Comparison of ENCODE assay signal across 26 mouse cellular contexts in genomic region chr13:60625581-60625980, GRCm38 (mm10). TPM values are rescaled to one million over a fixed set of nuclear protein-coding genes. Genes with fewer than 3 reads are reported as not detected.
A peak's percentile ranks its signal among the peaks of the same experiment; 100 is the strongest.
DNase-seq lines count a peak whose midpoint lies in the region; ATAC-seq lines count a peak whose summit lies in the region.
"Had no signal": no experiment of that assay in that cellular context is flagged by ENCODE, and none has a peak within 500 bp of the region (broad histone marks: within the 10 kb centered on the region; RNA-seq: fewer than 3 reads in every experiment).

No protein-coding gene starts in this region.

- peak; percentile 62 for DNase-seq in embryonic facial prominence, embryonic 14.5 days (ENCODE audit: low spot score)
- DNase-seq in embryonic facial prominence, embryonic 10.5 days (ENCODE audit: low spot score), result no peak
- DNase-seq in limb, embryonic 10.5 days (ENCODE audit: low spot score), result no peak
- peak; percentile 47 for DNase-seq in fat pad, adult 2 months (ENCODE audit: extremely low read depth, low read depth, low spot score)
- DNase-seq in thymus, postnatal 10 days (ENCODE audit: low spot score in 2 of 2), result no peak
- DNase-seq in lung, adult 18-20 months, result no peak
- DNase-seq: adrenal gland, postnatal 14 days; cerebellum, adult 11-12 months; cerebellum, adult 8-10 months; cerebellum, postnatal 10 days; cerebellum, postnatal 36 days; embryo, embryonic 11 days; gastrocnemius, postnatal 25 days; heart, adult 18-20 months; heart, postnatal 10 days; heart, postnatal 36 days had no signal

- peaks cover 5% of the 10 kb centered on the region; the same call in 1 of the 2 replicates for H3K4me1 ChIP-seq in embryonic facial prominence, embryonic 14.5 days (ENCODE audit: control insufficient read depth, insufficient read depth, low read length)
- H3K4me1 ChIP-seq in embryonic facial prominence, embryonic 10.5 days, result peaks cover 29% of the 10 kb centered on the region
- peaks cover 14% of the 10 kb centered on the region for H3K4me1 ChIP-seq in limb, embryonic 12.5 days (replicated peaks)
- peaks cover 30% of the 10 kb centered on the region for H3K4me1 ChIP-seq in limb, embryonic 10.5 days
- peaks cover 12% of the 10 kb centered on the region for H3K4me1 ChIP-seq in limb, embryonic 15.5 days
- H3K4me1 ChIP-seq: embryonic facial prominence, embryonic 15.5 days had no signal

- H3K4me2 ChIP-seq in embryonic facial prominence, embryonic 14.5 days (ENCODE audit: low read depth, low read length), result no peak overlapping the region
- H3K4me2 ChIP-seq in limb, embryonic 12.5 days, result no peak overlapping the region
- no peak overlapping the region for H3K4me2 ChIP-seq in limb, embryonic 15.5 days
- H3K4me2 ChIP-seq: embryonic facial prominence, embryonic 15.5 days; forebrain, embryonic 12.5 days; forebrain, embryonic 15.5 days; heart, embryonic 12.5 days; heart, embryonic 15.5 days; hindbrain, embryonic 14.5 days had no signal

- no peaks in the 10 kb centered on the region for H3K36me3 ChIP-seq in embryonic facial prominence, embryonic 14.5 days (ENCODE audit: control insufficient read depth, insufficient read depth, low read length)
- 0 out of 2 replicates have a peak, but pooled peaks cover 5% of the 10 kb centered on the region for H3K36me3 ChIP-seq in embryonic facial prominence, embryonic 10.5 days (replicated peaks)
- H3K36me3 ChIP-seq in limb, embryonic 12.5 days, result no peaks in the 10 kb centered on the region
- H3K36me3 ChIP-seq in limb, embryonic 10.5 days, result no peaks in the 10 kb centered on the region
- H3K36me3 ChIP-seq in limb, embryonic 15.5 days, result no peaks in the 10 kb centered on the region
- H3K36me3 ChIP-seq: embryonic facial prominence, embryonic 15.5 days; forebrain, embryonic 12.5 days; forebrain, embryonic 15.5 days; heart, embryonic 12.5 days; heart, embryonic 15.5 days had no signal

- H3K9ac ChIP-seq in embryonic facial prominence, embryonic 14.5 days (ENCODE audit: low read depth, low read length), result no peak overlapping the region
- no peak overlapping the region for H3K9ac ChIP-seq in limb, embryonic 12.5 days (replicated peaks)
- no peak overlapping the region for H3K9ac ChIP-seq in limb, embryonic 15.5 days
- H3K9ac ChIP-seq: embryonic facial prominence, embryonic 15.5 days; forebrain, embryonic 12.5 days; forebrain, embryonic 15.5 days; heart, embryonic 12.5 days; heart, embryonic 15.5 days; hindbrain, embryonic 14.5 days had no signal

- H3K27ac ChIP-seq in embryonic facial prominence, embryonic 14.5 days (replicated peaks; ENCODE audit: low read depth, low read length), result no peak overlapping the region
- H3K27ac ChIP-seq in embryonic facial prominence, embryonic 10.5 days (replicated peaks), result no peak overlapping the region
- H3K27ac ChIP-seq in limb, embryonic 12.5 days, result 0 out of 2 replicates have a peak overlapping the region, but pooled peaks have one; percentile 5
- no peak overlapping the region for H3K27ac ChIP-seq in limb, embryonic 10.5 days
- H3K27ac ChIP-seq in limb, embryonic 15.5 days, result 0 out of 2 replicates have a peak overlapping the region, but pooled peaks have one; percentile 47
- H3K27ac ChIP-seq: embryonic facial prominence, embryonic 15.5 days; forebrain, embryonic 12.5 days; forebrain, embryonic 15.5 days; heart, embryonic 15.5 days; hindbrain, embryonic 10.5 days; hindbrain, embryonic 14.5 days had no signal

- H3K9me3 ChIP-seq in embryonic facial prominence, embryonic 14.5 days (ENCODE audit: control insufficient read depth, low read length), result no peaks in the 10 kb centered on the region
- no peaks in the 10 kb centered on the region for H3K9me3 ChIP-seq in embryonic facial prominence, embryonic 10.5 days
- H3K9me3 ChIP-seq in limb, embryonic 12.5 days, result no peaks in the 10 kb centered on the region
- no peaks in the 10 kb centered on the region for H3K9me3 ChIP-seq in limb, embryonic 10.5 days (replicated peaks)
- no peaks in the 10 kb centered on the region for H3K9me3 ChIP-seq in limb, embryonic 15.5 days
- H3K9me3 ChIP-seq: embryonic facial prominence, embryonic 15.5 days; forebrain, embryonic 12.5 days; forebrain, embryonic 15.5 days; heart, embryonic 15.5 days; hindbrain, embryonic 10.5 days had no signal

- no peaks in the 10 kb centered on the region for H3K27me3 ChIP-seq in embryonic facial prominence, embryonic 14.5 days (replicated peaks; ENCODE audit: control insufficient read depth, insufficient read depth, low read length)
- no peaks in the 10 kb centered on the region for H3K27me3 ChIP-seq in embryonic facial prominence, embryonic 10.5 days (replicated peaks; ENCODE audit: low read depth, poor library complexity, severe bottlenecking)
- no peaks in the 10 kb centered on the region for H3K27me3 ChIP-seq in limb, embryonic 12.5 days
- H3K27me3 ChIP-seq in limb, embryonic 10.5 days (ENCODE audit: low read depth, poor library complexity, severe bottlenecking), result no peaks in the 10 kb centered on the region
- no peaks in the 10 kb centered on the region for H3K27me3 ChIP-seq in limb, embryonic 15.5 days
- H3K27me3 ChIP-seq: embryonic facial prominence, embryonic 15.5 days; forebrain, embryonic 12.5 days; forebrain, embryonic 15.5 days; heart, embryonic 12.5 days; heart, embryonic 15.5 days had no signal

- WGBS in embryonic facial prominence, embryonic 14.5 days, result 49% methylated on average over 7 of the region's 7 CpGs
- WGBS in embryonic facial prominence, embryonic 10.5 days, result 88% methylated on average over 7 of the region's 7 CpGs
- 60% methylated on average over 7 of the region's 7 CpGs for WGBS in limb, embryonic 12.5 days
- 80% methylated on average over 7 of the region's 7 CpGs for WGBS in limb, embryonic 10.5 days
- WGBS in limb, embryonic 15.5 days, result 31% methylated on average over 7 of the region's 7 CpGs

- no peak for ATAC-seq in embryonic facial prominence, embryonic 14.5 days (ENCODE audit: low read depth)
- no peak for ATAC-seq in limb, embryonic 12.5 days (ENCODE audit: insufficient number of reproducible peaks, insufficient read depth, low FRiP score, low TSS enrichment, low read depth)
- no peak for ATAC-seq in limb, embryonic 15.5 days (ENCODE audit: insufficient number of reproducible peaks, low FRiP score, low TSS enrichment, low read depth)
- ATAC-seq: activated CD4-positive, CD25-positive, alpha-beta regulatory T cell, adult 4 months; forebrain, embryonic 15.5 days had no signal

- no peak overlapping the region for H3K4me3 ChIP-seq in embryonic facial prominence, embryonic 14.5 days (ENCODE audit: low read depth, low read length)
- H3K4me3 ChIP-seq in embryonic facial prominence, embryonic 10.5 days, result no peak overlapping the region
- no peak overlapping the region for H3K4me3 ChIP-seq in limb, embryonic 12.5 days (replicated peaks)
- H3K4me3 ChIP-seq in limb, embryonic 10.5 days, result no peak overlapping the region
- H3K4me3 ChIP-seq in limb, embryonic 15.5 days, result no peak overlapping the region
- H3K4me3 ChIP-seq: embryonic facial prominence, embryonic 15.5 days; forebrain, embryonic 12.5 days; forebrain, embryonic 15.5 days; heart, embryonic 12.5 days; heart, embryonic 15.5 days; hindbrain, embryonic 10.5 days had no signal

RNA-seq across cellular contexts. Expression of gene Dapk1, which starts 23.8 kb away (rescaled TPM):
- polyA plus RNA-seq in embryonic facial prominence, embryonic 14.5 days (2014; fragmentation: Nextera tagmentation; extraction: Ambion mirVana), result 16.3 and 17.9 TPM in 2 replicates
- 20.0 and 20.9 TPM in 2 replicates for polyA plus RNA-seq in embryonic facial prominence, embryonic 10.5 days (2016; fragmentation: Nextera tagmentation; extraction: Ambion mirVana)
- 21.4 and 22.0 TPM in 2 replicates for polyA plus RNA-seq in limb, embryonic 12.5 days (2016; fragmentation: Nextera tagmentation; extraction: Ambion mirVana)
- polyA plus RNA-seq in limb, embryonic 10.5 days (2016; fragmentation: Nextera tagmentation; extraction: Ambion mirVana), result 15.7 and 18.5 TPM in 2 replicates
- 19.6 and 22.8 TPM in 2 replicates for polyA plus RNA-seq in limb, embryonic 15.5 days (2015; fragmentation: Nextera tagmentation; extraction: Ambion mirVana)

Comparison
In these comparisons a context has a peak if more than half of its experiments do, and no peak if none do; other contexts are left out.
1. DNase-seq: peak in embryonic facial prominence, embryonic 14.5 days (single experiment) and fat pad, adult 2 months (single experiment); none in embryonic facial prominence, embryonic 10.5 days (single experiment), limb, embryonic 10.5 days (single experiment), thymus, postnatal 10 days (0 of 2) and lung, adult 18-20 months (0 of 2).
2. H3K27ac ChIP-seq: peak in limb, embryonic 12.5 days (single experiment) and limb, embryonic 15.5 days (single experiment); none in embryonic facial prominence, embryonic 14.5 days (single experiment), embryonic facial prominence, embryonic 10.5 days (single experiment) and limb, embryonic 10.5 days (single experiment).